Mouse (Mus musculus): ENCODE results near the gene Arntl. TPM values are rescaled to one million over a fixed set of nuclear protein-coding genes. Genes with fewer than 3 reads are reported as not detected.
A peak's percentile ranks its signal among the peaks of the same experiment; 100 is the strongest.

The Arntl gene
- polyA plus RNA-seq, 1 experiment from 2014 or later: 9.0 TPM

- Histone ChIP-seq H3K4me1 (ENCODE audit: control insufficient read depth, insufficient read depth, low read length) (peaks cover 10% of the 10 kb centered on the region), H3K27me3 (ENCODE audit: control insufficient read depth, insufficient read depth, low read length) (no peaks in the 10 kb centered on the region), H3K27ac (replicated peaks; ENCODE audit: low read depth, low read length) (peak overlapping the region; percentile 23; the same call in 1 of the 2 replicates), H3K4me2 (ENCODE audit: low read depth, severe bottlenecking) (peak overlapping the region; percentile 24; the same call in 1 of the 2 replicates), H3K36me3 (ENCODE audit: control insufficient read depth, insufficient read depth, low read length) (no peaks in the 10 kb centered on the region), H3K9me3 (ENCODE audit: control insufficient read depth, low read length) (no peaks in the 10 kb centered on the region), H3K4me3 (ENCODE audit: low read depth, low read length) (no peak overlapping the region), H3K9ac (ENCODE audit: low read length) (peak overlapping the region; percentile 39; the same call in 1 of the 2 replicates)
- ATAC-seq (ENCODE audit: insufficient number of reproducible peaks, low FRiP score, low TSS enrichment, low read depth): peak; percentile 88
- 20% methylated on average over 17 of the region's 17 CpGs for WGBS
- DNase-seq (ENCODE audit: low spot score): peak; percentile 80
Observed at GRCm38 (mm10) chr7:113295077-113295890, 88.0 kb downstream of the Arntl start.

DNA sequence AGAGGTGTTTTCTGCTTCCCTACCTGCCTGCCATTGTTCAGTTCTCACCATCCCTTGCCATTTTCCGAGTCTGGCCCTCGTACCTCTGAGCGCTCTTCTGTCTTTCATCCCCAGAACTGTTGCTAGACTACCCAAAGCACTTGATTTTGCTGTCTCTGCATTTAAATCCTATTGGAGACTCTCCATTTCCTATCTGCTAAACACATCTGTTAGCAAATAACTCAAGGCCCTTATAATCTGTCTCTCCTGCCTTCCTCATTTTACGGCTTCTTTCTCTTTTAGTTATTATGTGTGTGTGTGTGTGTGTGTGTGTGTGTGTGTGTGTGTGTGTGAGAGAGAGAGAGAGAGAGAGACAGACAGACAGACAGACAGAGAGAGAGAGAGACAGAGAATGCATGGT is 90.5 kb downstream of the Arntl start:
- no peak for DNase-seq (ENCODE audit: low spot score)
- no peaks in the 10 kb centered on the region for H3K36me3 ChIP-seq (ENCODE audit: control insufficient read depth, insufficient read depth, low read length)
- 96% methylated on average over 4 of the region's 4 CpGs for WGBS

GRCm38 (mm10) chr7:113310136-113310535 is 102.9 kb downstream of the Arntl start:
- Histone ChIP-seq H3K9ac (ENCODE audit: low read length) (no peak overlapping the region), H3K4me1 (ENCODE audit: control insufficient read depth, insufficient read depth, low read length) (no peaks in the 10 kb centered on the region), H3K4me2 (ENCODE audit: low read depth, severe bottlenecking) (no peak overlapping the region), H3K9me3 (ENCODE audit: control insufficient read depth, low read length) (no peaks in the 10 kb centered on the region), H3K36me3 (ENCODE audit: control insufficient read depth, insufficient read depth, low read length) (no peaks in the 10 kb centered on the region), H3K27ac (replicated peaks; ENCODE audit: low read depth, low read length) (no peak overlapping the region), H3K4me3 (ENCODE audit: low read depth, low read length) (no peak overlapping the region), H3K27me3 (ENCODE audit: control insufficient read depth, insufficient read depth, low read length) (no peaks in the 10 kb centered on the region)
- ATAC-seq (ENCODE audit: insufficient number of reproducible peaks, low FRiP score, low TSS enrichment, low read depth) (no peak), DNase-seq (ENCODE audit: low spot score) (no peak)
- WGBS: 90% methylated on average over 3 of the region's 3 CpGs

More for the DNA sequence above, 90.5 kb downstream of the Arntl start:
- H3K9me3 ChIP-seq (ENCODE audit: control insufficient read depth, low read length): no peaks in the 10 kb centered on the region
- H3K9ac ChIP-seq (ENCODE audit: low read length): no peak overlapping the region
- peaks cover 10% of the 10 kb centered on the region for H3K4me1 ChIP-seq (ENCODE audit: control insufficient read depth, insufficient read depth, low read length)
- H3K27me3 ChIP-seq (ENCODE audit: control insufficient read depth, insufficient read depth, low read length): no peaks in the 10 kb centered on the region
- H3K4me2 ChIP-seq (ENCODE audit: low read depth, severe bottlenecking): no peak overlapping the region
- no peak overlapping the region for H3K27ac ChIP-seq (replicated peaks; ENCODE audit: low read depth, low read length)
- no peak for ATAC-seq (ENCODE audit: insufficient number of reproducible peaks, low FRiP score, low TSS enrichment, low read depth)
- H3K4me3 ChIP-seq (ENCODE audit: low read depth, low read length): no peak overlapping the region

DNA sequence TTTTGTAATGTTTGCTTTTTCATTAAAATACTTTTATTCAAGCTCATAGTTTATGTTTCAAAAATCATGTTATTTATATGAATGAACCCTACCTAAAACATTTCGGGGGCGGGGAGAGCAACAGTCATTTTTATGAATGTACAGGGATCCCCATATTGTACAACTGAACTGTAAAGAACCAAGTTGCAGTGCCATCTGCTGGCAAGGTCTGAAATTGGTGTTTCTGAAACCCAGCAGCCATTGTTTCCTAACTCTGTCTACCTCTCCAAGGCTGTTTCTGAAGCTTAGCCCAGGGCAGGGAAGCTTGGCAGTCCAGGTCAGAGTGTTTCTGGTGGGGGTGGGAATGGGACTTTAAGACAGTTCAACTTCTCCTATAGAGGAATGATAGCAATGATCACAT is 104.5 kb downstream of the Arntl start:
- no peak overlapping the region for H3K4me2 ChIP-seq (ENCODE audit: low read depth, severe bottlenecking)
- no peaks in the 10 kb centered on the region for H3K9me3 ChIP-seq (ENCODE audit: control insufficient read depth, low read length)
- H3K9ac ChIP-seq (ENCODE audit: low read length): no peak overlapping the region
- H3K4me3 ChIP-seq (ENCODE audit: low read depth, low read length): no peak overlapping the region
- H3K4me1 ChIP-seq (ENCODE audit: control insufficient read depth, insufficient read depth, low read length): no peaks in the 10 kb centered on the region
- ATAC-seq (ENCODE audit: insufficient number of reproducible peaks, low FRiP score, low TSS enrichment, low read depth) (no peak), DNase-seq (ENCODE audit: low spot score) (peak; percentile 79)
- no peak overlapping the region for H3K27ac ChIP-seq (replicated peaks; ENCODE audit: low read depth, low read length)
- 25% methylated on average over 2 of the region's 2 CpGs for WGBS
- H3K36me3 ChIP-seq (ENCODE audit: control insufficient read depth, insufficient read depth, low read length): no peaks in the 10 kb centered on the region
- H3K27me3 ChIP-seq (ENCODE audit: control insufficient read depth, insufficient read depth, low read length): no peaks in the 10 kb centered on the region

DNA sequence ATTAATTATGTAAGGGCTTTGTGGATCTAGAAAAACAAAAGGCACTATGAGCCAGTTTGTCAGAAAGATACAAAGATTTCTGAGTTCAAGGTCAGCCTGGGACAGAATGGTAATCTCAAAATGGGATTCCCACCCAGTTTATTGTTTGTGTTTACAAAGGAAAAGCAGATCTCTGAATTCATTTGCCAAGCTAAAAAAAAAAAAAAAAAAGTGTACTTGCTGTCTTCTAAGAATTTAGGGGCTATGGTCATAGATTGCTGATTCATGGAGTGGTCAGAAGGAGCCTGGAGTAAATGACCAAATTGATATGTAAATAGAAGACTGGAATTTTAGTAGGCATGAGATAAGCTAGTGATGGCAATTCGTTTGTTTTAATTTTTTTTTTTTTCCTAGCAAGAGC is 112.9 kb downstream of the Arntl start:
- Histone ChIP-seq H3K9ac (ENCODE audit: low read length) (no peak overlapping the region), H3K4me1 (ENCODE audit: control insufficient read depth, insufficient read depth, low read length) (no peaks in the 10 kb centered on the region), H3K9me3 (ENCODE audit: control insufficient read depth, low read length) (no peaks in the 10 kb centered on the region), H3K27ac (replicated peaks; ENCODE audit: low read depth, low read length) (no peak overlapping the region), H3K36me3 (ENCODE audit: control insufficient read depth, insufficient read depth, low read length) (no peaks in the 10 kb centered on the region), H3K27me3 (ENCODE audit: control insufficient read depth, insufficient read depth, low read length) (no peaks in the 10 kb centered on the region), H3K4me3 (ENCODE audit: low read depth, low read length) (no peak overlapping the region), H3K4me2 (ENCODE audit: low read depth, severe bottlenecking) (no peak overlapping the region)
- 78% methylated on average over 1 of the region's 1 CpGs for WGBS
- no peak for DNase-seq (ENCODE audit: low spot score)
- ATAC-seq (ENCODE audit: insufficient number of reproducible peaks, low FRiP score, low TSS enrichment, low read depth): no peak

GRCm38 (mm10) chr7:113334036-113334435 is 126.8 kb downstream of the Arntl start:
- no peak overlapping the region for H3K27ac ChIP-seq (replicated peaks; ENCODE audit: low read depth, low read length)
- no peak overlapping the region for H3K4me2 ChIP-seq (ENCODE audit: low read depth, severe bottlenecking)
- H3K9ac ChIP-seq (ENCODE audit: low read length): no peak overlapping the region
- H3K4me1 ChIP-seq (ENCODE audit: control insufficient read depth, insufficient read depth, low read length): no peaks in the 10 kb centered on the region
- DNase-seq (ENCODE audit: low spot score): no peak
- no peak for ATAC-seq (ENCODE audit: insufficient number of reproducible peaks, low FRiP score, low TSS enrichment, low read depth)
- no peaks in the 10 kb centered on the region for H3K36me3 ChIP-seq (ENCODE audit: control insufficient read depth, insufficient read depth, low read length)
- no peaks in the 10 kb centered on the region for H3K9me3 ChIP-seq (ENCODE audit: control insufficient read depth, low read length)
- no peak overlapping the region for H3K4me3 ChIP-seq (ENCODE audit: low read depth, low read length)
- no peaks in the 10 kb centered on the region for H3K27me3 ChIP-seq (ENCODE audit: control insufficient read depth, insufficient read depth, low read length)

DNA sequence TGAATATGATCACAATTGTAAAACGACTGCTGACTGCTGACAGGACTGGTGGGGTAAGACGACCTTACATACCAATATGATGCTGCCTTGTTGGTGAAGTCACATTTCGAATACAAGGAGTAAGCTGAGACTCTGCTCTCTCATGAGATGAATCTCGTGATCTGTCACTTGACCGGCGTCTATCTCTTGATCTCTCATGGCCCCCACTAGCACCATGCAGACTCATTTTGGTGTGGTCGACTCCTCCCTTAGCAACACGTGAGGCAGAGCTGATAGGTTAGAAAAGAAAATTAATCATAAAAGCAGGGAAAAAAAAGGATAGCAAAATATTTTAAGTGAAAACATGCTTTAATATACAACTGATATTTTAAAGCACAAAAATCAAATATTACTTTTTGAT is 128.0 kb downstream of the Arntl start:
- Histone ChIP-seq H3K4me3 (ENCODE audit: low read depth, low read length) (no peak overlapping the region), H3K4me1 (ENCODE audit: control insufficient read depth, insufficient read depth, low read length) (no peaks in the 10 kb centered on the region), H3K9ac (ENCODE audit: low read length) (no peak overlapping the region), H3K27ac (replicated peaks; ENCODE audit: low read depth, low read length) (no peak overlapping the region), H3K9me3 (ENCODE audit: control insufficient read depth, low read length) (no peaks in the 10 kb centered on the region), H3K27me3 (ENCODE audit: control insufficient read depth, insufficient read depth, low read length) (no peaks in the 10 kb centered on the region), H3K36me3 (ENCODE audit: control insufficient read depth, insufficient read depth, low read length) (no peaks in the 10 kb centered on the region), H3K4me2 (ENCODE audit: low read depth, severe bottlenecking) (no peak overlapping the region)
- 92% methylated on average over 8 of the region's 8 CpGs for WGBS
- ATAC-seq (ENCODE audit: insufficient number of reproducible peaks, low FRiP score, low TSS enrichment, low read depth) (no peak), DNase-seq (ENCODE audit: low spot score) (no peak)

GRCm38 (mm10) chr7:113347271-113347670 is 140.0 kb downstream of the Arntl start:
- Histone ChIP-seq H3K27ac (replicated peaks; ENCODE audit: low read depth, low read length) (no peak overlapping the region), H3K4me2 (ENCODE audit: low read depth, severe bottlenecking) (no peak overlapping the region), H3K27me3 (ENCODE audit: control insufficient read depth, insufficient read depth, low read length) (no peaks in the 10 kb centered on the region), H3K9ac (ENCODE audit: low read length) (no peak overlapping the region), H3K36me3 (ENCODE audit: control insufficient read depth, insufficient read depth, low read length) (no peaks in the 10 kb centered on the region), H3K9me3 (ENCODE audit: control insufficient read depth, low read length) (no peaks in the 10 kb centered on the region), H3K4me1 (ENCODE audit: control insufficient read depth, insufficient read depth, low read length) (no peaks in the 10 kb centered on the region), H3K4me3 (ENCODE audit: low read depth, low read length) (no peak overlapping the region)
- DNase-seq (ENCODE audit: low spot score) (no peak), ATAC-seq (ENCODE audit: insufficient number of reproducible peaks, low FRiP score, low TSS enrichment, low read depth) (no peak)
- 49% methylated on average over 4 of the region's 4 CpGs for WGBS

DNA sequence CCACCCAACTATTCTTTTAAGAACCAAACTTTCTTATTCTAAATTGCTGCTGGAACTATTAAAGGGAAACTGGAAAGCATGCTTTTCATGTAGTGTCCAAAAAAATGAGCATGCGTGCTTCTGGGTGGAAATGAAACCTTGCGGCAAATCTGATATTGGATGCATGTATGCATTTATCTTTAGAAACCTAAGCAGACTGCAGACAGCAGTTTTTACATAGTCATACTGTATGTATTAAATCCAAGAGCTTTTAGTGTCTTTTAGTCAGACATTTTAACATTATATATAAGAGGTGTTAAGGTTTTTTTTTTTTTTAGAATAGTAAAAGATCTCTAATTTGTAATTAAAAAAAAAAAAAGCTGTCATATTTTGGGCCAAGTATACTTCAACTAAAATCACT is 140.4 kb downstream of the Arntl start:
- Histone ChIP-seq H3K27ac (replicated peaks; ENCODE audit: low read depth, low read length) (no peak overlapping the region), H3K27me3 (ENCODE audit: control insufficient read depth, insufficient read depth, low read length) (no peaks in the 10 kb centered on the region), H3K9ac (ENCODE audit: low read length) (no peak overlapping the region), H3K4me2 (ENCODE audit: low read depth, severe bottlenecking) (no peak overlapping the region), H3K9me3 (ENCODE audit: control insufficient read depth, low read length) (no peaks in the 10 kb centered on the region), H3K4me1 (ENCODE audit: control insufficient read depth, insufficient read depth, low read length) (no peaks in the 10 kb centered on the region), H3K4me3 (ENCODE audit: low read depth, low read length) (no peak overlapping the region), H3K36me3 (ENCODE audit: control insufficient read depth, insufficient read depth, low read length) (no peaks in the 10 kb centered on the region)
- ATAC-seq (ENCODE audit: insufficient number of reproducible peaks, low FRiP score, low TSS enrichment, low read depth) (no peak), DNase-seq (ENCODE audit: low spot score) (no peak)
- 96% methylated on average over 2 of the region's 2 CpGs for WGBS

All from limb, embryonic 11.5 days (tissue).